Mouse (Mus musculus) stomach, embryonic 16.5 days (tissue): Measurements from ENCODE around the gene Abraxas1. TPM values are rescaled to one million over a fixed set of nuclear protein-coding genes. Genes with fewer than 3 reads are reported as not detected.

Experiments
- ATAC-seq: fragments of 200-750 bp; cut with Nextera tagmentation; 2 replicates; pipeline ENCODE4 v1.8.0; 2017; ENCODE audit warnings: moderate number of reproducible peaks, moderate TSS enrichment; ENCODE audit not compliant: insufficient read depth, low FRiP score
- H3K27ac ChIP-seq: fragments of 300-500 bp; sonication (generic); 2 replicates; pipeline ENCODE4 v1.5.1; 2014; ENCODE audit warnings: low read length
- H3K27me3 ChIP-seq: fragments of 300-500 bp; sonication (generic); 2 replicates; pipeline ENCODE4 v1.6.1; 2014; ENCODE audit warnings: low read length, control low read depth, mixed read lengths; ENCODE audit not compliant: control insufficient read depth, insufficient read depth
- H3K36me3 ChIP-seq: fragments of 300-500 bp; sonication (generic); 2 replicates; pipeline ENCODE4 v1.6.1; 2014; ENCODE audit warnings: low read length; ENCODE audit not compliant: control insufficient read depth, insufficient read depth
- H3K4me1 ChIP-seq: fragments of 300-500 bp; sonication (generic); 2 replicates; pipeline ENCODE4 v1.6.1; 2014; ENCODE audit warnings: low read length, control low read depth, mixed read lengths; ENCODE audit not compliant: control insufficient read depth, insufficient read depth
- H3K4me2 ChIP-seq: fragments of 300-500 bp; sonication (generic); 2 replicates; pipeline ENCODE4 v1.6.1; 2014; ENCODE audit warnings: low read depth, low read length, mixed read lengths
- H3K4me3 ChIP-seq: fragments of 300-500 bp; sonication (generic); replicated peaks from 2 replicates; pipeline ENCODE4 v1.5.1; 2014; ENCODE audit warnings: mild to moderate bottlenecking, low read length
- H3K9ac ChIP-seq: fragments of 300-500 bp; sonication (generic); 2 replicates; pipeline ENCODE4 v1.6.1; 2014; ENCODE audit warnings: low read length
- H3K9me3 ChIP-seq: fragments of 300-500 bp; sonication (generic); replicated peaks from 2 replicates; pipeline ENCODE4 v1.6.1; 2016; ENCODE audit warnings: low read length, control low read depth; ENCODE audit not compliant: control insufficient read depth
- WGBS: fragments of 180-500 bp; shearing (Covaris S2); extraction: QIAGEN DNeasy Blood & Tissue Kit; methylation state at CpG from one replicate; pipeline ENCODE4 v1.1.7; 2014; 5-methylcytosine and 5-hydroxymethylcytosine counted together
- polyA plus RNA-seq: library from polyadenylated mRNA; unstranded; fragments of >200 nt; fragmentation: Nextera tagmentation; extraction: Ambion mirVana; gene quantifications from 2 replicates; pipeline ENCODE4 v1.2.1, GENCODE M21; 2015

The Abraxas1 gene
- polyA plus RNA-seq = 25.5 and 28.5 TPM in 2 replicates

GRCm38 (mm10) chr5:100820483-100821184 lies at the start of gene Abraxas1:
Gene Abraxas1 (minus strand): TSS chr5:100820965.
- Histone ChIP-seq H3K4me1 (peaks cover 5% of the 10 kb centered on the region; the same call in 1 of the 2 replicates), H3K4me2 (peak within 1 kb of the TSS; percentile 68), H3K36me3 (no peaks in the 10 kb centered on the region), H3K9me3 (no peaks in the 10 kb centered on the region), H3K27me3 (no peaks in the 10 kb centered on the region), H3K9ac (peak within 1 kb of the TSS; percentile 91), H3K27ac (peak within 1 kb of the TSS; percentile 41; the same call in 1 of the 2 replicates), H3K4me3 (peak within 1 kb of the TSS; percentile 76)
- under 1% methylated on average over 56 of the region's 63 CpGs for WGBS
- peak; percentile 94 for ATAC-seq

DNA sequence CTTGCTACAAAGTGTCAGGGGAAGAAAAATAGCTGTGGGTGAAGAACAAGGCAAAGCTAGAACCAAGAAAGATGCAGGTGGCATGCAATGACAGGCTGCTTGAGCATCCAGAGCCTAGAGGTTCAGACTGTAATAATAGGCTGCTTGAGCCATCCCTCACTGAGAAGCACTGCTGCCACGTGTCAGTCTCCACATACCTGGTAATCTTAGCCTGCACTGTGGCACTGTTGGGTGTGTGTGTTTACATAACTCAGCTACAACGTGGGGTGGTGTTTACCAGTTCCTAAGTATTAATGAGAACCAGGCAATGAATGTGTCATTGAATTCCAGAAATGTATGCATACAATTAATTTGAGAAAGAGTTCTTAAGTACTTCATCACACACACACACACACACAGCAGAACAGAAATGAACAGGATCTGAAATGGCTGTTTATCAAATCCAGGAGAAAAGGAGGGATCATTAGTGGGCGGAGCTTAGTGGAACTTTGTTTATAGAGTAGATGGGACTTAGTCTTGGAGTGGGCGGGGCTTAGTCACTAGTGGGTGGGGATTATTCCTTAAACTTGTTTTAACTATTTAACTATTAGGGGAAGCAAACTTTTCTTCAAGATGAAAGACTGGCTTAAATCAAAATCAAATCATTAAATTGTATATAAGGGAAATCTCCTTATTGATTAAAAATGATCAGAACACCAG lies 48.6 kb upstream of the Abraxas1 start:
- Histone ChIP-seq H3K27me3 (no peaks in the 10 kb centered on the region), H3K9ac (no peak overlapping the region), H3K4me1 (no peaks in the 10 kb centered on the region), H3K27ac (no peak overlapping the region), H3K9me3 (no peaks in the 10 kb centered on the region), H3K4me3 (no peak overlapping the region), H3K36me3 (no peaks in the 10 kb centered on the region), H3K4me2 (no peak overlapping the region)
- WGBS = 48% methylated on average over 4 of the region's 4 CpGs
- ATAC-seq = no peak

DNA sequence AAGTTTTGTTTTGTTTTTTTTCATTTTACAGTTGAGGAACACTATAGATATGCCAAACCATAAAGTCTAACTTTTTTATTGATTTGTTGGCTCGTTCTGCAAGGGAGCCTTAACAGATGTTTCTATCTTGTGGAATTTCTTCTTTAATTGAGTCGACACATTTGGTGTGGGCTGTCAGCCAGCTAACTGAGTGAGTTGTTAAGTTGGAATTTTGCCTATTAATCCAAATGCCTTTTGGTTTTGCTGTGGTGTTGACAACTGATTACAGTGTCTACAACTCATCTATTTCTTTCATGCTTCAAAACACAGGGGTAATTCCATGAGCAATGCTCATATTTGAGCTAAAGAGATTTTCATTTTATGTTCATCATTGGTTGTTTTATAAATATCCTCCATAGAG lies 45.4 kb upstream of the Abraxas1 start:
- H3K27ac ChIP-seq = no peak overlapping the region
- H3K4me3 ChIP-seq = no peak overlapping the region
- WGBS = 34% methylated on average over 2 of the region's 2 CpGs
- H3K9ac ChIP-seq = no peak overlapping the region
- H3K4me2 ChIP-seq = no peak overlapping the region
- ATAC-seq = no peak
- no peaks in the 10 kb centered on the region for H3K4me1 ChIP-seq
- no peaks in the 10 kb centered on the region for H3K27me3 ChIP-seq
- no peaks in the 10 kb centered on the region for H3K9me3 ChIP-seq
- no peaks in the 10 kb centered on the region for H3K36me3 ChIP-seq

GRCm38 (mm10) chr5:100864438-100864837 lies 43.7 kb upstream of the Abraxas1 start:
- WGBS = 83% methylated on average over 6 of the region's 6 CpGs
- Histone ChIP-seq H3K4me2 (no peak overlapping the region), H3K9ac (no peak overlapping the region), H3K27ac (no peak overlapping the region), H3K4me3 (no peak overlapping the region), H3K27me3 (no peaks in the 10 kb centered on the region), H3K36me3 (no peaks in the 10 kb centered on the region), H3K9me3 (no peaks in the 10 kb centered on the region), H3K4me1 (no peaks in the 10 kb centered on the region)
- ATAC-seq = no peak

GRCm38 (mm10) chr5:100863091-100863490 lies 42.3 kb upstream of the Abraxas1 start:
- no peak overlapping the region for H3K27ac ChIP-seq
- 71% methylated on average over 2 of the region's 2 CpGs for WGBS
- no peak overlapping the region for H3K9ac ChIP-seq
- H3K4me1 ChIP-seq = no peaks in the 10 kb centered on the region
- H3K4me3 ChIP-seq = no peak overlapping the region
- no peaks in the 10 kb centered on the region for H3K27me3 ChIP-seq
- no peak overlapping the region for H3K4me2 ChIP-seq
- no peaks in the 10 kb centered on the region for H3K9me3 ChIP-seq
- no peak for ATAC-seq
- H3K36me3 ChIP-seq = no peaks in the 10 kb centered on the region

DNA sequence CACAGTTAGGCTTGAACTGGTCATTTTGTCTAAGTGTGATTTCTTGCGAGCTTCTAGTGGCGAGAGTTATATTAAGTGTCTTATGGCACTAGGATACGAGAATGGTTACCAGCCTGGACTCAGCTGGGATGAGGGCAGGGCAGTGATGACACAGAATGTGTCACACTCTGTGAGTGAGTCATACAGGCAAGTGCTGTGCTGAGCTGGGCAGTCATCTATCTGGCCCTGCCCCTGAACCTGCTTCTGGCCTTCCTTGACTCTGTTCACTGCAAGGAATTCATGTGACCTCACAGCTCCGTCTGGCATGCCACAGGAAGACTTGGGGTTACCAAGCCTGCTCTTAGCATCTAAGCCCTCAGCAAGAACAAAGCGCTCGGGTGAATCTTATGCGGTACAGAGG lies 41.0 kb upstream of the Abraxas1 start:
- no peaks in the 10 kb centered on the region for H3K4me1 ChIP-seq
- ATAC-seq = no peak; the same call in 1 of the 2 replicates
- H3K4me3 ChIP-seq = no peak overlapping the region
- H3K9ac ChIP-seq = no peak overlapping the region
- no peaks in the 10 kb centered on the region for H3K36me3 ChIP-seq
- H3K27ac ChIP-seq = no peak overlapping the region
- no peaks in the 10 kb centered on the region for H3K9me3 ChIP-seq
- no peak overlapping the region for H3K4me2 ChIP-seq
- no peaks in the 10 kb centered on the region for H3K27me3 ChIP-seq
- 79% methylated on average over 7 of the region's 7 CpGs for WGBS

DNA sequence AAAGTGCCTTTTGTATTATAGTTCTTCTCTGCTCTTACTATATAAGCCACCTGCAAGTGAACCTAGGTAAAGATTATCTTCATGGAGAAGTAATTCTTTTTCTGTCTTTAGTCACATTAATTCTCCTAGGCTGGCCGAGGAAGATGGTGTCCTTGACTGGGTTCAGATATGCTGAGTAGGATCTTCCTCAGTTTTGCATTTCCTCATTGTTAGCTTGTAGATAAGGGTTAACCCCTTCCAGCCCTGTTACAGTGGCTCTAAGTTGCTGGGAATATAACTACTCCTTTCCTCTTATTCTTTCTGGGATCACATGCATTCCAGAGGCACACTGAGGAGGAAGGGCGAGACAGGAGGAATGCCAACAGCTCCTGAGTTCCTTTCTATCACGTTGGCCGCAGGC lies 40.4 kb upstream of the Abraxas1 start:
- Histone ChIP-seq H3K27ac (no peak overlapping the region), H3K4me2 (no peak overlapping the region), H3K4me1 (no peaks in the 10 kb centered on the region), H3K27me3 (no peaks in the 10 kb centered on the region), H3K9ac (no peak overlapping the region), H3K4me3 (no peak overlapping the region), H3K36me3 (no peaks in the 10 kb centered on the region), H3K9me3 (no peaks in the 10 kb centered on the region)
- no peak for ATAC-seq
- WGBS = 49% methylated on average over 4 of the region's 4 CpGs

- Histone ChIP-seq H3K9me3 (no peaks in the 10 kb centered on the region), H3K27ac (no peak overlapping the region), H3K36me3 (no peaks in the 10 kb centered on the region), H3K9ac (no peak overlapping the region), H3K4me1 (no peaks in the 10 kb centered on the region), H3K4me2 (no peak overlapping the region), H3K4me3 (no peak overlapping the region), H3K27me3 (no peaks in the 10 kb centered on the region)
- WGBS = 64% methylated on average over 12 of the region's 12 CpGs
- no peak for ATAC-seq
Measured at GRCm38 (mm10) chr5:100860417-100861053, 39.8 kb upstream of the Abraxas1 start.

DNA sequence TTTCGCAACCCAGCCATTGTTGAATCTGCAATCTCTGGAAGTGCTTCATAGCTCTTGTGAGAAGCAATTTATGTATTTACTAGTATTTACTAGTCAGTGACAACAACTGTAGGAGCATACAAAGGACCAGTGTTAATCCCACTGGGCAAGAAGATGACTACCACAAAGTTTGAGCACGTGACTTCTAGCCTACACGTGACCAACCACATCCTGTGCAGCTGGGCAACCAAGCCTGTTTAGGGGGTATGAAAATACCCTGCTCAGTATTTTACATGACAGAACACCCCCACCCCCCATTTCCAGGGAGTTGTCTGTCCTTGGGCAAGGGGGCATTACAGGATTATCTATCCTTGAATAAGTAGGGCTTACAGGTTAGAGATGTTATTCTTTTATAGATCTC lies 35.8 kb upstream of the Abraxas1 start:
- H3K9ac ChIP-seq = no peak overlapping the region

More for the DNA sequence above, 35.8 kb upstream of the Abraxas1 start:
- H3K36me3 ChIP-seq = no peaks in the 10 kb centered on the region
- no peak overlapping the region for H3K4me3 ChIP-seq
- ATAC-seq = no peak
- no peaks in the 10 kb centered on the region for H3K4me1 ChIP-seq
- H3K27me3 ChIP-seq = no peaks in the 10 kb centered on the region
- no peaks in the 10 kb centered on the region for H3K9me3 ChIP-seq
- no peak overlapping the region for H3K27ac ChIP-seq
- H3K4me2 ChIP-seq = no peak overlapping the region
- WGBS = 84% methylated on average over 3 of the region's 3 CpGs
